In the genomic region with DNA sequence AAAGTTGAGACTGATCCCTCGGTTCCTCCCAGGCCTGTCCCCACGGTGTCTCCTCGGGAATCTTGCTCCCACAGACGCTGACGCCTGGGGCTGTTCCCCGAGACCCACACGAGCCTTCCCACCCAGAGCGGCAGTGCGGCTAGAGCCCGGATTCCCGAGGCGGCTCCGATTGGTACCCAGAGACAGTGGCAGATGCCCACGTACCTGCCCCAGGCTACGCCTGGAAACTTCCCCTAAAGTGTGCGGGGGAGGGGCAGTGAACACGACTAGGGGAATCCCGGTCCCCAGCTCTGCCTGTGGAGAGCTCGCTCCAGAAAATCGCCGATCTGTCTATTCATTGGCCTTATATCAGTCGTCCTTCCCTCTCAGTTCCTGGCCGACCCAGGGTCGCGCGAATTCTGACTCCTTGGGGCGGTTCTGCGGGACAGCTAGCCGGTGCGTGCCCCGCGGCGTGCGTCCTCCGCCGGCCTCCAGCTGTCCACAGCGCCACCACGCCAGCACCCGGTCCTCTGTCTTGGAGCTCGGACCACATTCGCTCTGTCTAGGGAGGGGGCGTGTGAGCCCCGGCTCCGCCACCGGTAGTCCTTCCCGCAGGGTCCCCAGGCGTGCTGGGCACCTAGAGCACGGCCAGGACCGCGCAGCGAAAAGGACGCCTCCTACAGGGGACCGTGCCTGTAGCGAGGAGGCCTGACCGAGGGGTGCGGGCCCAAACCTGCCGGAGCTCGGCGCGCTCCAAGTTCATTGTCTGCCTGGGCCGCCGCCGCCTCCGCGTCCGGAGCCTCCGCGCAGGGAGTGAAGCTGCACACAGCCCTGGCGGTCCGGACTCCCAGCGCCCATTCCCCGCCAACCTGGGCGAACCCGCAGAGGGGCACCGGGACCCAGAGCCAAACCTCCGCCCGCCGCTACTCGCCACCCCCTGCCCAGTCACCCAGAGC, we compare ENCODE assay signal across 8 mouse cellular contexts. TPM values are rescaled to one million over a fixed set of nuclear protein-coding genes. Genes with fewer than 3 reads are reported as not detected.
DNase-seq lines count a peak whose midpoint lies in the region; ATAC-seq and TF ChIP-seq lines count a peak whose summit lies in the region.

No protein-coding gene starts in this region.

- H3K4me3 ChIP-seq in cortical plate, adult 2 months (ENCODE audit: insufficient read depth, low read length), result peak overlapping the region; percentile 75

- intact Hi-C loops in gastrocnemius, postnatal 14 days (cut with DNase I; ENCODE audit: low total_unique reads), result loop anchor here (2.0 to 5.0 kb wide), 2 partner anchors 89 to 156 kb away; no protein-coding TSS in a partner anchor
- intact Hi-C loops in left cerebral cortex, postnatal 25 days (cut with DNase I), result loop anchor here (2.0 to 10.0 kb wide), 4 partner anchors 89 to 422 kb away; no protein-coding TSS in a partner anchor

- peaks cover 7% of the 10 kb centered on the region for H3K4me1 ChIP-seq in cortical plate, adult 2 months (ENCODE audit: control insufficient read depth, insufficient read depth, low read length)

- DNase-seq in adrenal gland, adult 2 months, result peak; percentile 84
- peak; percentile 57 for DNase-seq in gastrocnemius, postnatal 14 days
- DNase-seq in induced T-regulatory cell, adult 2 months (ENCODE audit: low read depth), result peak; percentile 88
- peak; percentile 60 to 66 for DNase-seq in left cerebral cortex, postnatal 25 days (ENCODE audit: low spot score in 2 of 2)
- DNase-seq in right cerebral cortex, postnatal 14 days, result peak; percentile 60
- DNase-seq in urinary bladder, postnatal 36 days (ENCODE audit: low spot score in 2 of 2), result peak; percentile 63 to 76

- TF ChIP-seq CTCF in cortical plate, adult 2 months (IDR thresholded peaks at IDR 0.05; ENCODE audit: extremely low read depth, insufficient read depth, low read length), result no peak

- TF ChIP-seq POLR2A in cortical plate, adult 2 months (IDR thresholded peaks at IDR 0.05; ENCODE audit: extremely low read depth, insufficient read depth, low read length), result no peak

- peak overlapping the region; percentile 68 for H3K27ac ChIP-seq in cortical plate, adult 2 months (ENCODE audit: insufficient read depth, low read length)

- peak; percentile 40 for ATAC-seq in megakaryocyte progenitor cell, adult 5-6 weeks (replicated peaks; ENCODE audit: poor library complexity)

RNA-seq across cellular contexts. Expression of a gene that starts 0.7 kb away (rescaled TPM):
- 10 to 100 TPM; 37.3 to 46.2 TPM for total RNA-seq in adrenal gland, adult 2 months (2021)
- 9.6 and 10.4 TPM in 2 replicates for polyA plus RNA-seq in adrenal gland, adult 2 months (2012; rRNA removed)
- polyA plus RNA-seq in cortical plate, adult 2 months (2012; rRNA removed), result 16.0 and 16.1 TPM in 2 replicates
- 1 to 10 TPM; 5.8 to 8.4 TPM for total RNA-seq in gastrocnemius, postnatal 14 days (2021)
- total RNA-seq in left cerebral cortex, postnatal 25 days (2021), result 10 to 100 TPM; 35.1 to 39.4 TPM
- 8.6 and 11.5 TPM in 2 replicates for total RNA-seq in megakaryocyte progenitor cell, adult 5-6 weeks (2015)
- 7.3 and 8.2 TPM in 2 replicates for total RNA-seq in megakaryocyte progenitor cell, adult 5-6 weeks (2017)

Comparison
In these comparisons a context has a peak if more than half of its experiments do, and no peak if none do; other contexts are left out.
1. Peak in every context shown above with its lines: DNase-seq, ATAC-seq, H3K4me3 ChIP-seq and H3K27ac ChIP-seq.